Mouse (Mus musculus): ENCODE data around the gene Cav2.

The Cav2 gene

GRCm38 (mm10) chr6:17295116-17295515, 14.1 kb downstream of the Cav2 start:
- no peak for TF ChIP-seq GATA4 (IDR thresholded peaks at IDR 0.05; ENCODE audit: insufficient replicate concordance, low read length)

GRCm38 (mm10) chr6:17305954-17306601, 25.1 kb downstream of the Cav2 start, which contains the start of gene Cav1:
Cav1 (plus strand) TSS chr6:17306335.
- TF ChIP-seq GATA4 (IDR thresholded peaks at IDR 0.05; ENCODE audit: insufficient replicate concordance, low read length) = no peak

DNA sequence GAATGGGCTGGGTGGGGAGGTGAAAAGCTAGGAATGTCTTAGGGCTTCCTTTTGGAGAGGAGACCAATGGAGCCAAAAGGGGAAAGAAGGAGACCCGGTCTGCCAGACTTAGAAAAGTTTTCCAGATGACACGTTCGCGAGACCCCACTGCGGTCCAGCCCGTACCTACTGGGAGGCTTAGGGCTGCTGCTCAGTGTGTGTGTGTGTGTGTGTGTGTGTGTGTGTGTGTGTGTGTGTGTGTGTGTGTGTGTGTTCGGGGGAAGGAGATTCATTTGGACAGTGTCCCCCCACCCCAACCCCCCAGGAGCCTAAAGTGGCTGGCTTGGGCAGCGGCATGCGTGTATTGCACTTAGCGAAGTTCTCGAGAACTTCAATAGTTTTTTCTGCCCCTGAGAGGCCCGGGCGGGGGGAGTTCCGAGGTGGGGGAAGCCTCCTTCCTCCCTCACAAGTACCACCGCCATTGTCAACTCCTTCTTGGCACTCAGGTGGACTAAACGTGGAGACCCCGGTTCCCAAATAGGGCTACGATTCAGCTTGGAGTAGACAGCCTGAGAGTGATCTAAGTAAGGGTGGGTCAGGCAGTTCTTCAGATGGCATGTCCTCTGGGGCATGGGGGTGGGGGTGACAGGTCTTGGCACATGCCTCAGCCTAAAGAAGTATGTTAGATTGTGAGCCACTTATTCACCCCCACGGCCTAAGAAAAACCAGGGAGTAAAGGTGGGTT, 25.8 kb downstream of the Cav2 start:
- no peak for TF ChIP-seq GATA4 (IDR thresholded peaks at IDR 0.05; ENCODE audit: insufficient replicate concordance, low read length)

- TF ChIP-seq GATA4 (IDR thresholded peaks at IDR 0.05; ENCODE audit: insufficient replicate concordance, low read length) = no peak
Measured at GRCm38 (mm10) chr6:17307461-17308115, 26.6 kb downstream of the Cav2 start.

GRCm38 (mm10) chr6:17308661-17309060, 27.7 kb downstream of the Cav2 start:
- TF ChIP-seq GATA4 (IDR thresholded peaks at IDR 0.05; ENCODE audit: insufficient replicate concordance, low read length) = no peak

DNA sequence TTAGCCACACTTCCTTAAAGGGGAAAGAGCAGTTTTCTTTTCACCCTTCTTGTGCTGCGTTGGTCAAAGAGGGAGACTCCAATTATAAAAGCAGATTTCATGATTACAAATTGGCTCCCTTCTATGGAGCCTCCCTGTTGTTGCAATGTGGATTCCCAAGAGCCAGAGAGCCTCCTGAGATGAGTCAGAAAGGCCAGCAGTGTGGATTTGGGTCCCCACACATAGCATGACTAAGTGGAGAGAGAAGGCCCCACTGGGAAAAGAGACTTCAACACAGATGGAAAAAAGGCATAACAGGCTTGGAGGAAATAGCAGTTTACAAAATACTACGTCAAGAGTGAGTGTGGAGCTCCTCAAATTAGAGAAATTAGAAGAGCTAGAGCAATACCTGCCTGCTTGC, 28.3 kb downstream of the Cav2 start:
- no peak for TF ChIP-seq GATA4 (IDR thresholded peaks at IDR 0.05; ENCODE audit: insufficient replicate concordance, low read length)

DNA sequence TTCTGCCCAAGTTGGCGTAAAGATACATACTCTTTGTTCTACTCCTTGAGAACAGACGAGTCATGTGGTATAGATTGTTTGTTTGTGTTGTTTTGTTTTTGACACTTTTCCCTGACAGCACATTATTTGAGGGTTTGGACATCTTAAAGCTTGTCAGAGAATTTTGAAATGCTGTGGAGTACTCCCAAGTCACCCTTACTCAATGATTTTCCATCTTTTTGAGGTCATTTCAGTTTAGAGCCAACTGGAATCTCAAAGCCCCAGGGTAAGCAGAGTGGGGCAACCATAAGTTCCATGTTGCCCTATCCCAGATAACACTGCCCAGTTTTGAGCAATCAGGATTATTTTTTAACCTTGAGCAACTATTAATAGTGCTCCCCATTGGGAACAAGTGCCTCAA, 33.3 kb downstream of the Cav2 start:
- TF ChIP-seq GATA4 (IDR thresholded peaks at IDR 0.05; ENCODE audit: insufficient replicate concordance, low read length) = no peak

DNA sequence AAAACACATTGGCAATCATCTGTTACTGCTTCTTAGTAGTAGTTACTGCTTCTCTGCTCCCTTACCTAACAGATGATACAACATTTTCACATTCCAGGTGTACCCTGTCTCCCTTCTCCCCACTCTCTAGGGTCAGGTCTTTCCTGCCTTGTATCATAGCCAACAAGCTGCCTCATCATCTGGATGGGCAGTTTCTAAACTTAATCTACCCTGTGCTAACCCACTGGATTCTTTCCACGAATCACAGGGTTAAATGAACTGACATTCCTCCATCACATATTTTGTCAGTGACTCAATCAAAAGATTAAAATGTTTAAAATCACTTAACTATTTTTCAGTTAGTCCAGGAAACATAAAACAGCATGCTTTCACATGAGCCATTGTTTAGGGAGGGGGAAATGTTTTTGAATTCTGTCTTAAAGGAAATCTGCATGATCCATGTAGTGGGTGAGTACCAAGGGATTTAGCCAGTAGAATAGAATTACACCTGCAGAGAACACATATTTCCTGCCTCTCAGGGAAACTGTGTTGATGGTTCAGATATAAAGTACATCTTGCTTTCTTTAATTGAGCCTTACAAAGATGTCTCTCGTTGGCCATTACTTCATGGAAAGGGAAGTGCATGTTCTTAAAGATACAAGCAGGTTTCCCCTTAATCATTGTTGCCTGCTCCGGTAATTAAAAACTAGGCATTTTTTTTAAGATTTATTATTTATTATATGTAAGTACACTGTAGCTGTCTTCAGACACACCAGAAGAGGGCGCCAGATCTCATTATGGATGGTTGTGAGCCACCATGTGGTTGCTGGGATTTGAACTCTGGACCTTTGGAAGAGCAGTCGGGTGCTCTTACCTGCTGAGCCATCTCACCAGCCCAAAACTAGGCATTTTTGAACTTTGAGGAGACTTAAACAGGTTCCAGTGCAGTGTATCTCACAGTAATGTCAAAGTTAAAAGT, 34.0 kb downstream of the Cav2 start:
- no peak for TF ChIP-seq GATA4 (IDR thresholded peaks at IDR 0.05; ENCODE audit: insufficient replicate concordance, low read length)

DNA sequence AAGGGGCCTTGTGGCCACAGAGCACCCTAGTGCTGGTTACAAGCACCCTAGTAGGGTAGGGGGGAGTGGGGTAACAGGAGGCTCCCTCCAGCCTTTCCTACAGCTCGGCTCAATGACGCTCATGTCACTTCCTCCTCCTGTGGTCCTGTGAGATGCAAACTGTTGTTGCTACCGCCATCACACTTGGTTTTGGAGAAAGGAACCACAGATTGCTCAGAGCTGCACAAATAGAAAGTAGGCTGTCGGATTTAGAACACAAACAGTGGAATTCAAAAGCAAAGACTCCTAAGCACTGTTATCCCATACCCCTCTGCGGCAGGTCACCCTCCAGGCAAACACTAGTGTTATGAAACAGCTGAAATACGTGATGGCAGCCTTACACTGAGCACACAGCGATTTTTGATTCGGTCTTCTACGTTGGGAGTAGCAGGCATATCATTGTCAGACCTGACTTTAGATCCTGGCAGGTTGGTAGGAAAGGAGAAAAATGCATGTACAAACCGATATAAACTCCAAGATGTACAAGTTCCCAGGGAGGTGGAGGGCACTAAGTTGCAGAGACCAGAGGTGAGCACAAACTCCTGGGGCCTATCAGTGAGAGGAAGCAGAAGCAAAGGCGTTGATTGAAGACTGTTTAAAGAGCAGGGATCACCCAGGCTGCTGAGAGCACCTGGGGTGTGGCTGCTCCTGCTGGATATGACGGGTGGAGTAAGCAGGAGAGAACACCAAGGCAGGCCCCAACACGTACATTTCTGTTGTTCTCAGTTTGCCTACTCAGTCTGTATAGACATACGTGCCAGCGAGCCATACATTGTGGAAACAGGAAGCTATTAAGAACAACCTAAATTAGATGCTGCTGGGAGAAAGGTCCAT, 35.5 kb downstream of the Cav2 start:
- no peak for TF ChIP-seq GATA4 (IDR thresholded peaks at IDR 0.05; ENCODE audit: insufficient replicate concordance, low read length)

GRCm38 (mm10) chr6:17317167-17317524, 36.2 kb downstream of the Cav2 start:
- no peak for TF ChIP-seq GATA4 (IDR thresholded peaks at IDR 0.05; ENCODE audit: insufficient replicate concordance, low read length)

DNA sequence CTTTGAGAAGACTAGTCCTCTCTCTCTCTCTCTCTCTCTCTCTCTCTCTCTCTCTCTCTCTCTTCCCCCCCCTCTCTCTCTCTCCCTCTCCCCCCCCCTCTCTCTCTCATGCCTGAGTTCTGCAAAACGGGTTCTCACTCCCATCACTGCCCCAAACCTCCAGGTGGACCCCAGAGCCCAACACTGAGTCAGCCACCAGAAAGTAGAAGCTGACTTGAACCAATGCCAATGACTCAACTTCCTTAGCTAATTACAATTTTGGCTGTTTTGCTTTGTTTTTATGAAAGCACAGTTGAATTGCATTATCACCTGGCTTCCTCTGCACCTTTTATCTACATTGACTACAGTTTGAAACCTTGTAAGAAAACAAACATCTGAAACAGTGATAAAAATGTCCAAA, 37.0 kb downstream of the Cav2 start:
- TF ChIP-seq GATA4 (IDR thresholded peaks at IDR 0.05; ENCODE audit: insufficient replicate concordance, low read length) = no peak

GRCm38 (mm10) chr6:17321976-17322375, 41.0 kb downstream of the Cav2 start:
- no peak for TF ChIP-seq GATA4 (IDR thresholded peaks at IDR 0.05; ENCODE audit: insufficient replicate concordance, low read length)

GRCm38 (mm10) chr6:17327216-17327615, 46.2 kb downstream of the Cav2 start:
- TF ChIP-seq GATA4 (IDR thresholded peaks at IDR 0.05; ENCODE audit: insufficient replicate concordance, low read length) = no peak

DNA sequence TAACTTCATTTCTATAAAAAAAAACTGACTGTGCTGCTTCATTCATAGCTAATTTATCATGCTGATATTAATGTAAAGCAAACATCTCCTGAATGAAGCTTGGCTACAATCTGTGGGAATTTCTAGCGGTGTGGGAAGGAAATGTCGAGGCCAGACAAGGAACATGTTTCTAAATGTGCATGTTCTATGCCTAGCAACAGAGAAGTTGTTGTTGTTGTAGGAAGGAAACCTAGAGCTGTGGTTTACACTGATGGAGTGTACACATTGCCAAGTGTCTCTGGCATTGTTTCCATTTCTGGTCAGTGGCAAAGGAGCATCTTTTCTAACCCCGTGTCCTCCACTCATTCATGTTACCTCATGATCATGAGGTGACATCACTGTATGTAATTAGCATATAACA, 48.8 kb downstream of the Cav2 start:
- no peak for TF ChIP-seq GATA4 (IDR thresholded peaks at IDR 0.05; ENCODE audit: insufficient replicate concordance, low read length)

All from liver, adult (tissue).